Mouse (Mus musculus): ENCODE results near the gene Mag.

Gene Mag

GRCm38 (mm10) chr7:30873083-30873482 is 41.6 kb downstream of the Mag start:
- peak; percentile 51 to 65 for DNase-seq (ENCODE audit: low spot score in 2 of 2)

- DNase-seq (ENCODE audit: low spot score in 2 of 2) = no peak
Measured at GRCm38 (mm10) chr7:30863386-30863785, 51.3 kb downstream of the Mag start.

DNA sequence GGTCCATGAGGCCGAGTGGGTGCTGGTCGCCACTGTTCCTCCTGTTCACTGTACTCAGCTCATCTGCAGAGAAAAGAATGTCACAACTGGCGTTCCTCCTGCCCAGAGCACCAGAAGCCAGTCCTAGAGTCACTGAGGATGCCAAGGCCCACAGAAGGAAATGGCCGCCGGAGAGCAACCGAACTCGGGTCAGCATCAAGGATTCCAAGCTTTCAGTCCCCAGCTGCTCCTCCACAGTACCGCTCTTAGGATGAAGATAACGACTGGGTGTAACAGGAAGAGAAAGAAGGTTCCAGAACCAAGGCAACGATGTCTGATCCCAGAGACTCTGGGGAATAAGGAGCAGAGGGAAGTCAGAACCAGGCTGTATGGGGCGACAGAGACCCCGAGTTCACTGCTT is 53.2 kb downstream of the Mag start, which contains the start of gene Ffar1:
Ffar1 (minus strand) TSS at position 101 of the 400 bp plus-strand sequence.
- no peak for DNase-seq (ENCODE audit: low spot score in 2 of 2)

GRCm38 (mm10) chr7:30859635-30860402 is 54.9 kb downstream of the Mag start:
- DNase-seq (ENCODE audit: low spot score in 2 of 2) = peak; percentile 27 to 43

GRCm38 (mm10) chr7:30859290-30859634 is 55.4 kb downstream of the Mag start:
- DNase-seq (ENCODE audit: low spot score in 2 of 2) = peak; percentile 71

DNA sequence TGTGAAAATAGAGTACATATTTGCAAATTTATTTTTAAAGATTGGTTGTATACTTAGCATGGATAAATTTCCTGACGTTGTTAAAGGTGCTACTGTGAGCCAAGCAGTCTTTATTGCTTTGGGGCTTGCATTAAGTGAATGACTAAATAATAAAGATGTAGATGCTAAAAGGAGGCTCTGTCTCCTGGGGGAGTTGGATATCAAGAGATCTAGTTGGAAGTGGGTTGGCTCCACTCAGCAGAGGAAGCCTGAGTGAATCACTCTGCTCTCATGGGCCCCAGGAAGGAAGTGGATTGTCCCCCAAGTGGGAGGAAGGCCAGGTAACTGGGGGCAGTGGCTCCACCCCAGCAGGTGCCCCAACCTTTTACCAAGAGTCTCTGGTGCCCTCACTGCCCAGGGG is 56.9 kb downstream of the Mag start:
- no peak for DNase-seq (ENCODE audit: low spot score in 2 of 2)

GRCm38 (mm10) chr7:30856078-30856477 is 58.6 kb downstream of the Mag start, which contains the start of gene Ffar3:
Gene Ffar3 (minus strand): TSS chr7:30856178.
- DNase-seq (ENCODE audit: low spot score in 2 of 2) = no peak

DNA sequence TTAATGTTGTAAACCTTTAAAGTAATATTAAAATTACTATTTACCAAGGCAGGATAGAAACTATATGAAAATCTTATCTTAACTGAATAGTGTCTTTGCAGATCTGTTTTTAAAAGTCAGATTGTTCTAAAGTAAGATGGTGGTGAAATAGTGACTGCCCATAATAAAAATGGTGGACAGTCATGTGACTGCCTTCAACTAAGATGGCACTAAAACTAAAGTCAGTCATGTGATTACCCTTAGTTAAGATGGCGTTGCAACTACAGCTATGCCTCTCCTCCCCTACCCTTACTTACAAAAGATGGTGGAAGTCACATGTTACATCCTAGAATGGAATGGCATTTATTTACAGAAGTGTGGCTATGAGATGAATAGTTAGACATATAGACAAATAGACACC is 63.3 kb downstream of the Mag start:
- no peak for DNase-seq (ENCODE audit: low spot score in 2 of 2)

Data from frontal cortex, postnatal 25 days (tissue).